Mouse (Mus musculus): ENCODE measurements around the gene Scgb2b2. TPM values are rescaled to one million over a fixed set of nuclear protein-coding genes. Genes with fewer than 3 reads are reported as not detected.

Scgb2b2 gene
- not detected for polyA plus RNA-seq (2017; shearing (Covaris generic))

DNA sequence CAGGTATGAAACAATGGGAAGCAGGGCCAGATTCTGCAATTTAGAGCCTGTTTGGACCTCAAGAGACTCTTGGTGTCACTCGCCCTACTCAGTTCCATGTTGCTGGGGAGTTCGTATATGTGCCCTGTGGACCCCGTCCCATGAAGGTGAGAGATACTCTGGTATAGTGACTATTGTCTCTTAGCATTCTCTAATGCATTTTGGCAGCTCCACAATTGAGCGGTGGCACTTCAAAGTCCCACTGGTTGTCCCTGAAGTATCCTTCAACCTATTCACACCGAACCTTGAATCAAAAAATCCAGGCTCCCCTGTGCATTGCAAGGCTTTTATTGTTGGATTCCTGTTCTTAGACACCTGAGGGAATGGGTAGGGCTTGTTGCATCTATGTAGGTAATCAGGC, at the start of gene Scgb2b2:
TSS of gene Scgb2b2 (plus strand) at position 301 of the 400 bp plus-strand sequence.

DNA sequence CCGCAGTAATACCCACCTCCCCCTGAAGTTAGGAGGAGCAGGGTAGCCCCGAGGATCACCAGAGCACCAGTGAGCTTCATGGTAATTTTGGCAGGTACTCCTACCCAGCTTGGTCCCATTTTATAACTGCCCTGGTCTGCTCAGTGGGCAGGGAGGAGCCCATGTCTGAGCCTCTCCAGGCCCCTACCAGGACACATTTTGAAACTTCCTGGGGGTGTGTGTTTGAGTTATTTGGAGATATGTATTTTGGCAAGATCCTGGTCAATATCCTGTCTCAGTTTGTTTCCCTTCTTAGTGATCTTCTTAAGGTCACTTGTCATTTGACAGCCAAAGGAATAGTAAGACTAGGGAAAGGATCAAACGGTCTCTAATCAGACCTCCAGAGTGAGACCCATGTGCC, 1.4 kb downstream of the Scgb2b2 start, which contains the start of gene Scgb1b2:
TSS of gene Scgb1b2 (minus strand) at position 101 of the 400 bp plus-strand sequence.

Other genes with a start within 250 kb of the Scgb2b2 start
- 1,000 to 10,000 TPM; 1,742 to 2,151 TPM for gene Fxyd5, start 248.0 kb upstream of the Scgb2b2 start, polyA plus RNA-seq (2017; shearing (Covaris generic))
- gene Fxyd7, start 239.0 kb upstream of the Scgb2b2 start, polyA plus RNA-seq (2017; shearing (Covaris generic)) = under 1 TPM in 1 of 2 experiments, not detected in 1; 0.48 TPM
- 1 to 10 TPM in 1 of 2 experiments, under 1 TPM in 1; 0.64 to 1.1 TPM for gene Fxyd1, start 233.3 kb upstream of the Scgb2b2 start, polyA plus RNA-seq (2017; shearing (Covaris generic))
- under 1 TPM; 0.27 to 0.71 TPM for gene Lgi4, start 231.2 kb upstream of the Scgb2b2 start, polyA plus RNA-seq (2017; shearing (Covaris generic))
- 10 to 100 TPM in 1 of 2 experiments, under 1 TPM in 1; 0.91 to 12.9 TPM for gene Fxyd3, start 213.8 kb upstream of the Scgb2b2 start, polyA plus RNA-seq (2017; shearing (Covaris generic))
- gene Hpn, start 175.2 kb upstream of the Scgb2b2 start, polyA plus RNA-seq (2017; shearing (Covaris generic)) = 1 to 10 TPM; 3.8 to 8.1 TPM
- gene Scn1b, start 163.5 kb upstream of the Scgb2b2 start, polyA plus RNA-seq (2017; shearing (Covaris generic)) = 1 to 10 TPM in 1 of 2 experiments, under 1 TPM in 1; 0.55 to 2.5 TPM
- 100 to 1,000 TPM; 303 to 707 TPM for gene Gramd1a, start 134.6 kb upstream of the Scgb2b2 start, polyA plus RNA-seq (2017; shearing (Covaris generic))
- gene Scgb1b2, start 1.3 kb downstream of the Scgb2b2 start, polyA plus RNA-seq (2017; shearing (Covaris generic)) = not detected
- gene Scgb2b3, start 71.6 kb downstream of the Scgb2b2 start, polyA plus RNA-seq (2017; shearing (Covaris generic)) = not detected
- gene Scgb1b3, start 85.1 kb downstream of the Scgb2b2 start, polyA plus RNA-seq (2017; shearing (Covaris generic)) = not detected

All from inflammation-experienced regulatory T-cells (primary cell).